In the genomic region with DNA sequence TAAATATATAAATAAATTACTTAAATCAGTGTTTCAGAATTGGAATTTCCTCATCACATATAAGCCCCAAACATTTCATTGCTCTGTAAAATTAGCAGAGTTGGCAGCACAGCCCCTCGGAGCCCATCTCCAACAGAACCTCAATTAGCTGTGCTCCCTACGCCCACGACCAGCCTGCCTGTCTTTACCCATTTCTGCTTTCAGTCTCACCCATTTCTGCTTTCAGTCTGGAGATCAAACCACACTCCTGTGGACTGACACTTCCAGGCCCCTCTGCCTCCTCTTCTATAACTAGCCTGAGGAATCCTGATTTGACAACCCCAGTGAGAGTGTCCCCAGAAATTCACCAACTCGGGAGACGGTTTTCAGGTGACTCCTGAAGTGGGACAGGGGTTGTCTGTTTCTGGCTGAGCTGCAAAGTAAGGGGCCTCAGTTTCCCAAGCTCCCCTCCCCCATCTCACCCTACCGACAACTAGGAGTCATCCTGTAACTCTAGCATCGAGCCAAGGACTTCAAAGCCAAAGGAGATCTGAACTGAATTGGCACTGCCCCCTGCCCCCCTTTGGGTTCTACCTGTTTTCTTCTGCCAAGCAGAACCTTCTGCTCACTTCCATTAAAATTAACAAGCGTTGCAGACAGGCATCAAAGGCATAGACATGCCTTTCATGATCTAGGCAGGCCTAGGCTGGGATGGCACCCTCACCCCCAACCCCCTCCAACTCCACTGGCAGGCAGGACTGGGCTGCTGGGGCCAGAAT, we compare ENCODE assay signal across 27 mouse cellular contexts. TPM values are rescaled to one million over a fixed set of nuclear protein-coding genes. Genes with fewer than 3 reads are reported as not detected.
DNase-seq lines count a peak whose midpoint lies in the region; ATAC-seq and TF ChIP-seq lines count a peak whose summit lies in the region.
"Had no signal": no experiment of that assay in that cellular context is flagged by ENCODE, and none has a peak within 500 bp of the region (broad histone marks: within the 10 kb centered on the region; RNA-seq: fewer than 3 reads in every experiment).

No protein-coding gene starts in this region.

- no peak overlapping the region for H3K27ac ChIP-seq in kidney, embryonic 14.5 days (ENCODE audit: low read depth, low read length)
- H3K27ac ChIP-seq in forebrain, embryonic 15.5 days (replicated peaks), result peak overlapping the region; percentile 27; the same call in 1 of the 2 replicates
- H3K27ac ChIP-seq in midbrain, embryonic 16.5 days (ENCODE audit: low read length), result no peak overlapping the region
- H3K27ac ChIP-seq in midbrain, embryonic 13.5 days, result no peak overlapping the region
- H3K27ac ChIP-seq: heart, embryonic 13.5 days; hindbrain, embryonic 13.5 days; limb, embryonic 15.5 days; liver, embryonic 15.5 days; macrophage; midbrain, embryonic 12.5 days; stomach, embryonic 15.5 days had no signal

- TF ChIP-seq CTCF in brain, embryonic 14.5 days (IDR thresholded peaks at IDR 0.05; ENCODE audit: borderline replicate concordance, extremely low read depth, insufficient read depth, insufficient read length), result no peak

- no peak for TF ChIP-seq POLR2A in brain, embryonic 14.5 days (IDR thresholded peaks at IDR 0.05; ENCODE audit: borderline replicate concordance, extremely low read depth, insufficient read depth, insufficient read length, poor library complexity, severe bottlenecking)

- no peak for DNase-seq in kidney, adult 8-10 months
- DNase-seq in brain, embryonic 14.5 days (ENCODE audit: low read depth), result peak; percentile 65
- peak; percentile 36 to 39 for DNase-seq in layer of hippocampus, postnatal 10 days (ENCODE audit: low spot score in 2 of 2)
- DNase-seq in frontal cortex, postnatal 25 days (ENCODE audit: low spot score in 2 of 2), result no peak
- DNase-seq: adrenal gland, postnatal 25 days; B cell, adult 2 months; cerebellum, adult 8-10 months; embryo, embryonic 11 days; thymus, adult 18-20 months had no signal

- H3K9ac ChIP-seq in kidney, embryonic 14.5 days (ENCODE audit: low read depth, low read length), result no peak overlapping the region
- H3K9ac ChIP-seq in forebrain, embryonic 15.5 days (replicated peaks), result no peak overlapping the region
- H3K9ac ChIP-seq in midbrain, embryonic 16.5 days (ENCODE audit: low read depth, low read length), result no peak overlapping the region
- no peak overlapping the region for H3K9ac ChIP-seq in midbrain, embryonic 13.5 days (replicated peaks)
- H3K9ac ChIP-seq: heart, embryonic 13.5 days; hindbrain, embryonic 13.5 days; limb, embryonic 15.5 days; liver, embryonic 15.5 days; midbrain, embryonic 12.5 days; stomach, embryonic 15.5 days had no signal

- 0 out of 2 replicates have a peak, but pooled peaks have one; percentile 14 for ATAC-seq in kidney, embryonic 14.5 days (ENCODE audit: low FRiP score, low TSS enrichment)
- no peak for ATAC-seq in forebrain, embryonic 15.5 days (replicated peaks)
- ATAC-seq in midbrain, embryonic 16.5 days, result no peak
- ATAC-seq in midbrain, embryonic 13.5 days, result no peak
- ATAC-seq: inflammation-experienced regulatory T-cells, adult 6 months had no signal

- H3K36me3 ChIP-seq in kidney, embryonic 14.5 days (ENCODE audit: control insufficient read depth, insufficient read depth, low read length), result no peaks in the 10 kb centered on the region
- no peaks in the 10 kb centered on the region for H3K36me3 ChIP-seq in forebrain, embryonic 15.5 days
- H3K36me3 ChIP-seq in midbrain, embryonic 16.5 days (ENCODE audit: control insufficient read depth, insufficient read depth, low read length), result no peaks in the 10 kb centered on the region
- H3K36me3 ChIP-seq in midbrain, embryonic 13.5 days, result no peaks in the 10 kb centered on the region
- H3K36me3 ChIP-seq: heart, embryonic 13.5 days; hindbrain, embryonic 13.5 days; limb, embryonic 15.5 days; liver, embryonic 15.5 days; midbrain, embryonic 12.5 days; stomach, embryonic 15.5 days had no signal

- H3K27me3 ChIP-seq in kidney, embryonic 14.5 days (ENCODE audit: control insufficient read depth, insufficient read depth, low read length), result no peaks in the 10 kb centered on the region
- H3K27me3 ChIP-seq in forebrain, embryonic 15.5 days, result no peaks in the 10 kb centered on the region
- H3K27me3 ChIP-seq in midbrain, embryonic 16.5 days (ENCODE audit: control insufficient read depth, insufficient read depth, low read depth, low read length), result no peaks in the 10 kb centered on the region
- no peaks in the 10 kb centered on the region for H3K27me3 ChIP-seq in midbrain, embryonic 13.5 days
- H3K27me3 ChIP-seq: hindbrain, embryonic 13.5 days; limb, embryonic 15.5 days; midbrain, embryonic 12.5 days; stomach, embryonic 15.5 days had no signal

- no peak overlapping the region for H3K4me2 ChIP-seq in kidney, embryonic 14.5 days (replicated peaks; ENCODE audit: low read depth, low read length)
- H3K4me2 ChIP-seq in forebrain, embryonic 15.5 days (replicated peaks), result no peak overlapping the region
- no peak overlapping the region for H3K4me2 ChIP-seq in midbrain, embryonic 16.5 days (ENCODE audit: low read length)
- H3K4me2 ChIP-seq in midbrain, embryonic 13.5 days (replicated peaks), result no peak overlapping the region
- H3K4me2 ChIP-seq: heart, embryonic 13.5 days; hindbrain, embryonic 13.5 days; limb, embryonic 15.5 days; liver, embryonic 15.5 days; midbrain, embryonic 12.5 days; stomach, embryonic 15.5 days had no signal

- WGBS in kidney, embryonic 14.5 days, result 29% methylated on average over 8 of the region's 8 CpGs
- 35% methylated on average over 8 of the region's 8 CpGs for WGBS in forebrain, embryonic 15.5 days
- WGBS in midbrain, embryonic 16.5 days, result 47% methylated on average over 8 of the region's 8 CpGs
- 55% methylated on average over 8 of the region's 8 CpGs for WGBS in midbrain, embryonic 13.5 days

- H3K9me3 ChIP-seq in kidney, embryonic 14.5 days (ENCODE audit: control insufficient read depth, low read length), result no peaks in the 10 kb centered on the region
- H3K9me3 ChIP-seq in forebrain, embryonic 15.5 days, result no peaks in the 10 kb centered on the region
- H3K9me3 ChIP-seq in midbrain, embryonic 16.5 days (replicated peaks; ENCODE audit: control insufficient read depth, low read length, poor library complexity, severe bottlenecking), result no peaks in the 10 kb centered on the region
- no peaks in the 10 kb centered on the region for H3K9me3 ChIP-seq in midbrain, embryonic 13.5 days
- H3K9me3 ChIP-seq: heart, embryonic 13.5 days; hindbrain, embryonic 13.5 days; limb, embryonic 15.5 days; liver, embryonic 15.5 days; midbrain, embryonic 12.5 days; stomach, embryonic 15.5 days had no signal

- H3K4me3 ChIP-seq in kidney, embryonic 14.5 days (ENCODE audit: low read length), result no peak overlapping the region
- no peak overlapping the region for H3K4me3 ChIP-seq in forebrain, embryonic 15.5 days
- no peak overlapping the region for H3K4me3 ChIP-seq in midbrain, embryonic 16.5 days (ENCODE audit: low read depth, low read length)
- no peak overlapping the region for H3K4me3 ChIP-seq in midbrain, embryonic 13.5 days (replicated peaks)
- H3K4me3 ChIP-seq: heart, embryonic 13.5 days; hindbrain, embryonic 13.5 days; limb, embryonic 15.5 days; liver, embryonic 15.5 days; midbrain, embryonic 12.5 days; stomach, embryonic 15.5 days had no signal

- no peaks in the 10 kb centered on the region for H3K4me1 ChIP-seq in kidney, embryonic 14.5 days (ENCODE audit: control insufficient read depth, insufficient read depth, low read length)
- H3K4me1 ChIP-seq in forebrain, embryonic 15.5 days, result peaks cover 56% of the 10 kb centered on the region
- H3K4me1 ChIP-seq in midbrain, embryonic 16.5 days (ENCODE audit: control insufficient read depth, insufficient read depth, low read length), result peaks cover 11% of the 10 kb centered on the region
- H3K4me1 ChIP-seq in midbrain, embryonic 13.5 days (replicated peaks), result peaks cover 35% of the 10 kb centered on the region
- H3K4me1 ChIP-seq: stomach, embryonic 15.5 days had no signal

RNA-seq across cellular contexts. Expression of a gene that starts 14.1 kb away (rescaled TPM):
- polyA plus RNA-seq in kidney, embryonic 14.5 days (2014; fragmentation: Nextera tagmentation; extraction: Ambion mirVana), result not detected in 2 replicates
- polyA plus RNA-seq in brain, embryonic 14.5 days (2012; rRNA removed), result not detected in 2 replicates
- not detected in 2 replicates for polyA plus RNA-seq in forebrain, embryonic 15.5 days (2015; fragmentation: Nextera tagmentation; extraction: Ambion mirVana)
- not detected for total RNA-seq in layer of hippocampus, postnatal 10 days (2021)
- polyA plus RNA-seq in midbrain, embryonic 16.5 days (2015; fragmentation: Nextera tagmentation; extraction: Ambion mirVana), result not detected in 2 replicates
- polyA plus RNA-seq in midbrain, embryonic 13.5 days (2015; fragmentation: Nextera tagmentation; extraction: Ambion mirVana), result not detected in 2 replicates
- total RNA-seq: adrenal gland, postnatal 25 days; heart, postnatal 25 days; left cerebral cortex, postnatal 25 days had no signal
- polyA plus RNA-seq: gonadal fat pad, adult 2 months; heart, embryonic 13.5 days; hindbrain, embryonic 13.5 days; inflammation-experienced regulatory T-cells, adult 6 months; kidney, embryonic 16.5 days; lung, embryonic 16.5 days; macrophage; midbrain, embryonic 12.5 days; neural tube, embryonic 14.5 days had no signal

RNA-seq across cellular contexts. Expression of a gene that starts 24.2 kb away (rescaled TPM):
- polyA plus RNA-seq in kidney, embryonic 14.5 days (2014; fragmentation: Nextera tagmentation; extraction: Ambion mirVana), result 13.8 and 16.8 TPM in 2 replicates
- 55.5 and 62.9 TPM in 2 replicates for polyA plus RNA-seq in brain, embryonic 14.5 days (2012; rRNA removed)
- polyA plus RNA-seq in forebrain, embryonic 15.5 days (2015; fragmentation: Nextera tagmentation; extraction: Ambion mirVana), result 16.8 and 20.5 TPM in 2 replicates
- total RNA-seq in layer of hippocampus, postnatal 10 days (2021), result 10 to 100 TPM; 16.0 to 18.0 TPM
- polyA plus RNA-seq in midbrain, embryonic 16.5 days (2015; fragmentation: Nextera tagmentation; extraction: Ambion mirVana), result 22.0 and 22.9 TPM in 2 replicates
- polyA plus RNA-seq in midbrain, embryonic 13.5 days (2015; fragmentation: Nextera tagmentation; extraction: Ambion mirVana), result 25.5 and 27.5 TPM in 2 replicates

RNA-seq across cellular contexts. Expression of a gene that starts 29.5 kb away (rescaled TPM):
- polyA plus RNA-seq in kidney, embryonic 14.5 days (2014; fragmentation: Nextera tagmentation; extraction: Ambion mirVana), result 0.60 and 1.7 TPM in 2 replicates
- 139 and 158 TPM in 2 replicates for polyA plus RNA-seq in brain, embryonic 14.5 days (2012; rRNA removed)
- polyA plus RNA-seq in forebrain, embryonic 15.5 days (2015; fragmentation: Nextera tagmentation; extraction: Ambion mirVana), result 249 and 258 TPM in 2 replicates
- total RNA-seq in layer of hippocampus, postnatal 10 days (2021), result 100 to 1,000 TPM; 758 to 903 TPM
- 141 and 227 TPM in 2 replicates for polyA plus RNA-seq in midbrain, embryonic 16.5 days (2015; fragmentation: Nextera tagmentation; extraction: Ambion mirVana)
- polyA plus RNA-seq in midbrain, embryonic 13.5 days (2015; fragmentation: Nextera tagmentation; extraction: Ambion mirVana), result 69.9 and 73.3 TPM in 2 replicates
- polyA plus RNA-seq: liver, embryonic 15.5 days; macrophage had no signal

RNA-seq across cellular contexts. Expression of a gene that starts 49.6 kb away (rescaled TPM):
- polyA plus RNA-seq in kidney, embryonic 14.5 days (2014; fragmentation: Nextera tagmentation; extraction: Ambion mirVana), result 58.3 and 67.5 TPM in 2 replicates
- polyA plus RNA-seq in brain, embryonic 14.5 days (2012; rRNA removed), result 15.6 and 32.2 TPM in 2 replicates
- 35.4 and 38.4 TPM in 2 replicates for polyA plus RNA-seq in forebrain, embryonic 15.5 days (2015; fragmentation: Nextera tagmentation; extraction: Ambion mirVana)
- 100 to 1,000 TPM; 187 to 290 TPM for total RNA-seq in layer of hippocampus, postnatal 10 days (2021)
- 11.5 and 17.9 TPM in 2 replicates for polyA plus RNA-seq in midbrain, embryonic 16.5 days (2015; fragmentation: Nextera tagmentation; extraction: Ambion mirVana)
- 6.1 and 9.4 TPM in 2 replicates for polyA plus RNA-seq in midbrain, embryonic 13.5 days (2015; fragmentation: Nextera tagmentation; extraction: Ambion mirVana)

RNA-seq across cellular contexts. Expression of a gene that starts 56.0 kb away (rescaled TPM):
- 123 and 166 TPM in 2 replicates for polyA plus RNA-seq in kidney, embryonic 14.5 days (2014; fragmentation: Nextera tagmentation; extraction: Ambion mirVana)
- polyA plus RNA-seq in brain, embryonic 14.5 days (2012; rRNA removed), result 38.9 and 76.5 TPM in 2 replicates
- polyA plus RNA-seq in forebrain, embryonic 15.5 days (2015; fragmentation: Nextera tagmentation; extraction: Ambion mirVana), result 85.2 and 100 TPM in 2 replicates
- 100 to 1,000 TPM; 223 to 273 TPM for total RNA-seq in layer of hippocampus, postnatal 10 days (2021)
- 51.8 and 86.0 TPM in 2 replicates for polyA plus RNA-seq in midbrain, embryonic 16.5 days (2015; fragmentation: Nextera tagmentation; extraction: Ambion mirVana)
- polyA plus RNA-seq in midbrain, embryonic 13.5 days (2015; fragmentation: Nextera tagmentation; extraction: Ambion mirVana), result 21.5 and 30.3 TPM in 2 replicates

Comparison
In these comparisons a context has a peak if more than half of its experiments do, and no peak if none do; other contexts are left out.
1. DNase-seq: peak in brain, embryonic 14.5 days (single experiment) and layer of hippocampus, postnatal 10 days (2 of 2); none in kidney, adult 8-10 months (0 of 2) and frontal cortex, postnatal 25 days (0 of 2).
2. RNA of a gene that starts 29.5 kb away (polyA plus RNA-seq): 249 to 258 TPM in forebrain, embryonic 15.5 days, 141 to 227 TPM in midbrain, embryonic 16.5 days, 139 to 158 TPM in brain, embryonic 14.5 days and 69.9 to 73.3 TPM in midbrain, embryonic 13.5 days; 0.60 to 1.7 TPM in kidney, embryonic 14.5 days; every median in the first group is over 10 times any median in the second.